Mouse (Mus musculus): ENCODE measurements around the gene Plod3.

- TF ChIP-seq CTCF (IDR thresholded peaks at IDR 0.05; ENCODE audit: insufficient read depth, low read depth, low read length) (peak; percentile 28; the same call in 1 of the 2 replicates), POLR2A (IDR thresholded peaks at IDR 0.05; ENCODE audit: insufficient read depth, low read depth, low read length) (no peak)
Observed at GRCm38 (mm10) chr5:136939284-136939683, 47.5 kb upstream of the Plod3 start.
